Mouse (Mus musculus) liver (tissue): ENCODE results near the gene Elovl6.
A peak's percentile ranks its signal among the peaks of the same experiment; 100 is the strongest.

Source experiments
- DNase-seq: peaks from one replicate; pipeline ENCODE4 v3.0.0-alpha.2; 2020; ENCODE audit warnings: mixed read lengths

Gene Elovl6

DNA sequence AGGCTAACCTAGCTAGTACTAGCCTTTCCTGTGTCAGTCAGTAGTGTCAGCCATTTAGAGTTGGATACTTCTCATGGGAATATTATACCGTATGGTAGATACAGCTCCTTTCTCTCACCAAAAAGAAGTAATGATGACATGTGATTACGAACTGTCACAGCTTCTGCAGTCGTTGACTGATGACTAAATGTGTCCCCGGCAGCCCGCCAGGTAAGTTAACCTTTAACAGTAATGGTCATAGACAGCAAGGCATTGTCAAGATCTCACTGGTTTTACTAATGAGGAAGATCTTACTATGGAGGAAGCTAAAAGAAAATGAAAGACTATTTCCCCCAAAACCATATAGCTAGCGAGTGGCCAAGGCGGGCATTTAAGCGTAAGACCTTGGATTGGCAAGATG, 38.8 kb downstream of the Elovl6 start:
- no peak for DNase-seq

DNA sequence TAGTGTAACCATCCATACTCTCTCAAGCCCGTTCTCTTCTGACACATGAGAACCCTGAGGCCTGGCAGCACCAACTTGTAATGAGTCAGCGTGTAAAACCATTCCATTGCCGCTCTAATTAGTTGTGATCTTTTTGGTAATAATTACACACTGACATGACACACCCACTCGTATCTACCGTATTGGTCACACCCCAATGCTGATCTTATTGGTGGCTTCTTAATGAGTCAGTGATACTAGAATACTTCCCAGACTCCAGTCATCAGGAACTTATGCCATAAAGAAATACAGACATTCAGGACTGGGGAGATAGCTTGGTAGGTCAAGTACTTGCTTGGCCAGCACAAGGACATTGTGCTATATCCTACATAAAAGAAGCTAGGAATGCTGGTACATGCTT, 39.5 kb downstream of the Elovl6 start:
- no peak for DNase-seq

DNA sequence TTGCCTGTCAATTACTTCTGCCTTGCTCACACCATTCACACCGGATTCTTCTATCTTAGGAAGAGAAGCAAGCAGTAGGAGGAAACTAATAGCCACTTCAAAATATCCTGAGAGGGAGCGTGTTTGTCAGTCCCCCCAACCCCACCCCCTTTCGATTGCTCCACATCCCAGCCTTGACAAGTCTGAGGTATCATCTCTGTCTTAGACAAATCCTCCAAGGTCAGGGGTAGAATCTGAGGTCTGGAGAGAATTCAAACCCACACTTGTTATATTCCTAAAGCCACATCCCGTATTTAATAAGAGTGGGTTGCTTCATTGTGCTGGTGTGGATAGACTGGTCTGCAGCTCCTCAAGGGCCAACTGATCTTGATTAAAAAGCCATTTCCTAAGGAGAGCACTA, 40.8 kb downstream of the Elovl6 start:
- no peak for DNase-seq

DNA sequence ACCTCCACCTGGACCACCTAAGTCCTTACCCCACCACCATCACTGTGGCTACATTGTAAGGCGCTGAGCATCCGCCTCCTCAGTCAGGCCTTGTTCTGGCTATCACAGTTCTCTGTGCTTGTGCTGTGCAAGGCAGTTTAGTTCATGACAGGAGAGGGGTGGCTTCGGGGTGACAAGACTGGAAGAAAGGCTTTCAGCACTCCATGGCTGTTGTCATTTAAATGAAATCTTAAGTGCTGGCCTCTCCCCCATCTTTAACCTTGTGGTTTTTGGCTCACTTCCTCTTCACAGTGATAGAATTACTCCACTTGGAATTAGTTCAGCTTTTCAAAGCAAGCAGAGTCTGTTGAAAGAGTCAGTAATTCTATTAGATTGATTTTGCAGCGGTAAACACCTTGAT, 41.5 kb downstream of the Elovl6 start:
- DNase-seq: no peak

DNA sequence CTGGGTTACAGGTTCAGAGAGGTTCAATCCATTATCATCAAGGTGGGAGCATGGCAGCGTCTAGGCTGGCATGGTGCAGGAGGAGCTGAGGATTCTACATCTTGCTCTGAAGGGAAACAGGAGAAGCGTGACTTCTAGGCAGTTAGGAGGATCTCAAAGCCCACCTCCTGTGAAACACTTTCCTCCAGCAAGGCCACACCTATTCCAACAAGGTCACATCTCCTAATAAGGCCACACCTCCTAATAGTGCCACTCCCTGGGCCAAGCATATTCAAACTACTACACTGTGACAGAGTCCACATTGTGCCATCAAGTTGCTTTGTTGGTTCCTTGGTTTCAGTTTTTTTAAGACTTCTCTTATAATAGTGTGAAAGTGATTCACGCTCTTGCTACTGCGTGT, 42.9 kb downstream of the Elovl6 start:
- no peak for DNase-seq

DNA sequence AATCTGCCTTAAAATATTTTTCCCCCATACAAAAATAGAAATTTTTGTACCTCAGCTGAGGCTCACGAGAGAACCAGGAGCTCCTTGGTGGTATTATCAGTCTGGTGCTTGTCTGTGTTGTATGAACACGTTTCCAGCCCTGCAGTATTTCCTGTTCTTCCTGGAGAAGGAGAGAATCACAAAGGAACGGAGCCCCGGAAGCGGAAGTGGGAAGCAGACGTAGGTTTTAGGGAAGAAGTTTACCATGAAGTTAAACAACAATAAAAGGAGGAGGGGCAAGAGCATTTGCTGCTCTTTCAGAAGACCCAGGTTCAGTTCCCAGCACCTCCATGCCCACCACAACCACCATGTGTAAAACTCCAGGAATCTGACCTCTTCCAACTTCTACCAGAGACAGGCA, 44.4 kb downstream of the Elovl6 start:
- no peak for DNase-seq

DNA sequence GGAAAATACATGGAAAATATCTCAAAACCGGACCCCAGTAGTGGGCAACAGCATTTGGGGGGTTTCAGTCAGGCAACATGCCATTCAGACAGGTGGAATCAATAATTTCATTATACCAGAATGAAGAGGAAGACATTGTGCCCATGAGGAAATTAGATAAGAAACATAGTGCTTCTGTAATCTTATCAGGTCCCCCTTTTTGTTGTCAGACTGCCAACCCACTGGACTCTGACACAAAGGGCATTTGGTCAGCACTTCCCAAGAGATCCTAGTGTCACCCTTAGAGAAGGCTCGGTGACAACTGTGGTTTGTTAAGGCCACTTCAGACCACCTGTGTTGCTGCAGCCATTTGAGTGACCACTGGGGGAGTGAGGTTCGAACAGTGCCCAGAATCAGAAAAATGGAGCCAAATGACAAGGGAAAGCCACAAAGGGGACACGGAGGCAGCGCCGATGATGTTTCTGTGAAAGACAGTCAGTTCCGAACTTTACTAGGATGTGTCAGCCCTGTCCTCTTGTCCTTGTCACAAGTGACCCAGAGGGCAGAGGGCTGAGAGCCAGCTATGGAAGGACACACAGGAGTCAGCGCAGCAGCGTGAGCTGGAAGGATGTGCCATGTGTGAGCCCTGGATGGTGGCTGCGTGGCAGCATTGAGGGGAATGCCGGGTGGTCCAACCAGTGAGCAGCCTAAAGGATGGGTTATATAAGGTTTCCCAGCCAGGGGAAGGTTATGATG, 46.8 kb downstream of the Elovl6 start:
- no peak for DNase-seq

DNA sequence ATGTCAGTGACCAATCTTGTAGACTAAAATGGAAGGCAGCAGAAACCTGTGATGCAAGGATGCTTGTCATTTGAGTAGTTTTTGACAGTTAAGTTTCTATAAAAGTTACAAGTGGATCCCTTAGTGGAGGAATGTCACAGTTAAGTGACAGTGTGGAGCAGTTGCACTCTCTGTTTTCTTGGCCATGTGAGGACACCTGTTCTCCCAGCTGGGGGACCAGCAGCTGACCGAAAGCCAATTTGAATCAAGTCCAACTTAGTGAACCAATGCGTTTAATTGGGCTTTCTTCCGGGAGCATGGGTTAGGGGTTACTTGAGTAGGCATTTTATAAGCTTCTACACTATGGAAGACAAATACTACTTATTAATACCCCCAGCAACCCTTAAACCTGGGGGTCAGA, 48.9 kb downstream of the Elovl6 start:
- no peak for DNase-seq

DNA sequence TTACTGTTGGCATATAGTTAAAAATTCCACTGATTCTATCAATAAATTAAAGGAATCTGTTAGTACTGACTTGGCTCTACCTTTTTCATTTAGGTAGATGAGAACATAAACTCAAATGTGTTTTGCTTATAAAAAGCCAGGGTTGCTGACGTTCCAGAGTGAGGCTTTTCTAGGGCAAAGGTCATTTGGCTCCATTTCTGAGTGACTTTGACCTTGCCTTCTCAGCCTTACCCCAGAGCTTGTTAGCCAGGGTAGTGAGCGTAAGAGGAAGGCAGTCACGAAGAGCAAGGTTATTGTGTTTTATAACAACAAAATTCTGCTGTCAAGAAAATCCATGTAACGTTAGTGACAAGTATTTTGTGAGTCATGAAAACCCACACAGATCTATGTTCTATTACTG, 50.3 kb downstream of the Elovl6 start:
- no peak for DNase-seq

DNA sequence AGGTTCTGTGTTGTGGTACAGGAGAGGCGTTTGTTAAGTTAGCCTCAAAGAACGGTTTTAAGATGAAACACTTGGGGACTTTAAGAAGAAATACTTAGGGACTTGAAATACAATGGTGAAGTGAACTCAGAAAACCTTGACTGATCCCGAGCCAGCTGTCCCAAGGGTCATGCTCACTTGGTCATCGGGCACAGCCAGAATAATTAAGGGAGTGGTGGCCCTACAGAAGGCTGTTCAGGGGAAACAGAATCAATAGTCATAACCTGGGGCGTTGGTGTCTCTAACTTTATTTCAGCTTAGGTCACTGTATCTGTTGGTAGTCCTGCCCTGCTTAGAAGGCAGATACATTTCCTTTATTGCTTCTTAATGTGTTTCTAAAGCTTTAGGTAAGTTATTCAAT, 51.1 kb downstream of the Elovl6 start:
- DNase-seq: no peak

DNA sequence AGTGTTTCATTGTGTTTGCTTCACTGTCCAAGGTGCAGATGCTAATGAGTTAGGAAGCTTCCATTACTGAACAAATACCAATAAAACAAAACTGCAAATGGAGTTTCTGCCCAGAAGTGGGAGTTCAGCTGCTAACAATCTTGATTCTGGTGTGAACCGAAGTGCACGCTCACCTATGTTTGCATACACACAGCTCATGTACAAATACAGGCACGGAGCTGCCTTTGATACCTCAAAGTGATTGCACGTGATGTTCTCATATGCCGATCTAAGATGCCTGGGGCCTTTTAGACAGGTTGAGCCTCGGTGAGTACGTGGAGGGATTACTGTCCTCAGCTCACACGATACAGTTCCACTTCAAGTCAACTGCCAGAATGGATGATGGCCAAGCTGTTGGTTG, 55.8 kb downstream of the Elovl6 start:
- DNase-seq: no peak

DNA sequence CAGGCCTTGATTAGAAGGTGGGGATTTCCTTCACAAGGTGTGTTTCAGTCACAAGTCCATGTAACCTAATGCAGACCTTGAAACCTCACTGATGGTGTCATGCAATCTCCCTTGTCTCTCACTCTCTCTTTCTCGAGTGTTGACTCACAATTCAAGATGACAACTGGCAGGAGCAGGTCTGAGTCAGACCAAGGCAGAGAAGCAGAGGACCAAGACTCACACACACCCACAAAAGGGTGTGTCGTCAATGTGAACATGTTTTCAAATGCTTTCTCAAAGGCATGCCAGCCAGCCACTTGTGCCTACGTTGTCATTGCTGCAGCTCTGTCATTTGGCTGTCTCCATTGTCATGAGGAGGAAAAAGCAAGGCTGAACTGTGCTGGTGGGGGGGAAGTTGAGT, 56.6 kb downstream of the Elovl6 start:
- no peak for DNase-seq

DNA sequence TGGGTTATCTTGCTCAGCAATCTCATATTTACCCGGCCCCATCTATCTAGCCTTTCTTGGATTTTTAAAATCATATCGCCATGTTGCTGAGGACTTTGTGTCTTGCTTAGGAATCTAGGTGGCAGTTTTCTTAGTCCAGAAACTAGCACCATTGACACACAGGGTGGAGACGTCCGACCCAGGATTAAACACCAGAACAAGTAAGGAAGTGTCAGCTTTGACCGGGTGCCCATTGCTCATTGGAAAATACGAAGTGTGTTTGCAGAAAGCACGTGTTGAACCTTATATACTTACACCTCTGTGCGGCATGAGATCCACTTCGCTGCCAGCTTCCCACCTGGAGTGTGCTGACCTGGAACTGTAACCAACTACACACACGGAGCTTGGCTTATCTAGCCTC, 57.5 kb downstream of the Elovl6 start:
- no peak for DNase-seq

DNA sequence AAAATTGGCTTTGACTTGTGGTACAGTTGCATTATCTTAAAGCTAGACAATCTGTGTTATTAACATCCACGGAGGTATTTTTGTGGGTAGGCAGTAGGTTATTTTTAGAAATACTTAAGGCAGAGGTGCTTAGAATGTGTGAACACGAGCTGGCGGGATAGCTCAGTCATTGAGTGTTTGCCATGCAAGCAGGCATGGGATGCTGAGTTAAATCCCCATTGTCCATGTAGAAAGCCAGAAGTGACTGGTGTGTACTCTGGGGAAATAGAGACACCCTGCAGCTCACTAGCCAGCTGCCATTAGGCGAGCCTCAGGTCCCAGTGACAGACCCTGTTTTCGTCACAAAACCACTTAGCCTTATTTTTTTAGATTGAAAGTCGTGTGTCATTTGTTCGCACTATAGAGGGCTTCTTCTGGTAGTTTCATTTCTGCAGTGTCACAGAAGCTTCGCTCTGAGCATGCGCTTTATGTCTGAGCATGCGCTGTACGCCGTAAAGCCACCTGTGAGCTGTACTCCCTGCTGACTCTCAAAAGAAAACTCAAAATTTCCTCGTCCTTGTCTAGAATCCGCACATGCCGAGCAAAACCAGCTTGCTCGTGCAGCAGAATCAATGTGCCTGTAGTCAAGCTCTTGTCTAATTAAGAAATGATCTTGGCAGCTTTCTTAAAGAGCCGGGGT, 58.5 kb downstream of the Elovl6 start:
- no peak for DNase-seq

DNA sequence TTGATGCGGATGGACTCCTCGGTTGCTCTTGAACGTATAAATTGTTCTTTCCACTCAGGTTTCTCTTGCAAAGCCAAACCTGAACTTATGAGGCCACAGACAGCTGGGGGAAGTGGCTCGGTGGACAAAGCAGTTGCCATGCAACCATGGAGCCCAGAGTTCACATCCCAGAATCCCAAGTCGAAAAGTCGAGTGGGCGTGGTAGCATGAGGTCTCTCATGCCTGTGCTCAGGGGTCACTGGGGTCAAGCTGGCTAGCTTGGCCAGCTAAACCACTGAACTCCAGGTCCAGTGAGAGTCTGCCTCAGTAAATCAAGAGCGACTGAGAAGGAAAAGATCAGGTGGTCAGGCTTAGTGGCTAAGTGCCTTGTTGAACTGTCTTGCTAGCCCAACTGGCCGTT, 59.1 kb downstream of the Elovl6 start:
- no peak for DNase-seq

DNA sequence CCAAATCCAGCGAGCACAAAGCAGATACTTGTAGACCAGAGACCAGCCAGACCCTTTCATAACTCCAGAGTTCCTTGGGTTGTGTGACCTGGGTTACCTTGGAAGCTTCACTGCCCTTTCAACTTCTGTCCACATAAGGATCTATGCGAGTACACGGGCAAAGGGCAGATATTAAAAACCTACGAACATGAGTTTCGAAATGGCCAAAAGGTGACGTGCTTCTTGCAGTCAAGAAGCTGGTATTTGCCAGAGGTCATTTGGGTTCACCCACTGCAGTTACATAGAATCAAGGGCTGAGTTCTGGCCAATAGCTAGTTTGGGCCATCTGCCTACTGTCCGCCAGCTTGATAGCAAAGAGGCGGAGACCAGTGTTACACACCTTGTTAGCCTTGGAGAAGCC, 59.6 kb downstream of the Elovl6 start:
- no peak for DNase-seq

DNA sequence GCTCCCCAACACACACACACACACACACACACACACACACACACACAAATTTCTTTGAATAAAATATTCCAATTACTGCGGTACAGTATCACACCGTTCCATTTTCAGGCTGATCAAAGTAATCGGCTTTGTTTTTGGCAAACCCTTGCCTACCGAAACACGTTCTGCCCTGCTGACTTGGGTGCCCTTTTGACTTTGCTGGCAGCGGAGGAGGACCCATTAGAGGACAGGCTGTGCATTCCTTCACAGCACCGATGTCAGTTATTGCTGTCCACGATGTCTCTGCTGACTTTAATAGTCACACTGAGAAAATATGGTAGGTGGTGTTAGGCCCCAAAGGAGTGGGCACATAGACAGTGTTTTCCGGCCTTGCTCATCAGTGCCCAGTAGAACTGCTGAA, 60.8 kb downstream of the Elovl6 start:
- no peak for DNase-seq

DNA sequence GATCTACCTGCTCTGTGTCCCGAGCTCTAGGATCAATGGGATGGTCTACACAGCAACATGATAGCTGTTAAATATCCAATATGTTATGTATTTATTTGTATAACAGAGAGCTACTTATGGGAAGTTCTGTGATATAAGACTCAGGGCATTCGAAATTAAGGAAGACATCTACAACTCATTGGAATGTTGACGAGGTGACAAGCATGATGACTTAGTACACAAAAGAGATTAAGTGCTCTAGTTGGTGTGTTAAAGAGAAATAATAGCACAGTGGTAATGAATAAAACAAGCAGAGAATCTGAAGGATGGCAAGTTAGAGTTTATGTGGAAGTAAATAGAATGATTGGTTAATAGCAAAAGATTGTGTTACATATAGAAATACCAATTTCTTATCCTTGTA, 61.6 kb downstream of the Elovl6 start:
- DNase-seq: no peak

DNA sequence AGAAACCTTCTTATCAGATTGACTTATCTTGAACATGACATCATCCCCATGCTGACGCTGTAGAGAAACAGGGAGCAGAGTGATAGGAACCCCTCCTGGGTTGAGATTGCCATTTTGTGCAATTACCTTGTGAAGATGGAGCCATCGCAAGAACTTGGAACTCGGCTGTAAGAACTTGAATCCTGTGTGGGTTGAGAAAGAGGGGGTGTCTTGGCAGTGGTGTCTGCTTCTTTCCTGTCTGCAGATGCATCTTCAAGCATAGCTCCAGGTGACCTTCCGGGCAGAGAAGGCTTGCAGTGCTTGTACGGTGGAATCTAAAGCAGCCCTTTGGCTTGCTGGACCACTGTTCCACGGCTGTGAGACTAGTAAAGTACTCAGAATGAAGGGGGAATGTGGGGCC, 63.9 kb downstream of the Elovl6 start:
- DNase-seq: no peak

DNA sequence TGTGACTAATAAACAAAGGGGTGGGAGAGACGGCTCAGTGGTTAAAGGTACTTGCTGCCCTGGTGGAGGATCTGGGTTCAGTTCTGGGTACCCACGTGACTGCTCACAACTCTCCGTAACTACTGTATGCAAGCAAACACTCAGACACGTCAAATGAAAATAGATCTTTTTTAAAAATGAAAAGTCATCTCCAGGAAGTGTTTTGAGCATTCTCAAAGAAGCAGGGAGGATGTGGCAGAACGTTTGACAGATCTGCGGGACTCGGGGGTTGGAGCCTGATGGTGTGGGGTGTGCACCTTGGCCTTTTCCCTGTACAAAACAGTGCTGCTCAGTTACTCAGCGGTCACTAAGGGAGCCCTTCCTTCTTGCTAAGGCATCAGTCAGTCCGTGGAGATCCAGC, 70.1 kb downstream of the Elovl6 start:
- DNase-seq: no peak

DNA sequence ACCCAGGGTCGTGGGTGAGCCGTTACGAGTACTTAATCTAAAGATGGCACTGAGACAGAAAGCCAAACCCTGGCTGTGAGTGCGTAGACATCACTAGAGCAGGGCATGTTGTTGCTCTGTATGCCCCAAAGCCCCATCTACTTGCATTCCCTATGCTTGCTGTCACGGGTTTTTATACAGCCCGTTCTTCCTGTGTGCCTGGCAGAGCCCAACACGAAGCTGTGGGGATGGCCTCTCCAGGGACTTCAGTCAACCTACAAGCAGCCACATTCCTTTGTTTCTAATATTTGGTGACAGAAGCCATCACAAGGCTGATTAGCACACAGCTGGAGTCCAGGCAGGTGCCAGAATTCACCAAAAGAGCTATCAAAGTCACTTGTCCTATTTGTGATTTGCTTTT, 73.3 kb downstream of the Elovl6 start:
- DNase-seq: no peak

DNA sequence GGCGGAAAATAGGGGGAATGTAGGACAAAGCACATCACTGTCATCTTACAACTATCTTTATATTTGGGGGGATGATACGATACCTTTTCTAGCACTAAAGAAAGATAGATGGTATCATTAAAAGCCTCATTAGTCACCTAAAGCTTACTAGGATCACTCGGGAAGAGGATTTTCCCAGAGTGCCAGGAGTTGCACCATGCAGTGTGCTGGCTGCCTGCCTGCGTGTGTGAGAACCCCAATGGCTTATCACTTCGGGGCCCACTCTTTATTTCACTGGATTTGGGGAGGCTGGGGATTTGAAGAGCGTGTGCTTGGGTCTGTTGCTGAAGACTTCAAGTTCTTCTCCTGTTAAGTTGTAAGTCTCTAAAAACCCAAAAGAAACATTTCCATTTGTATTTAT, 73.8 kb downstream of the Elovl6 start:
- no peak for DNase-seq

DNA sequence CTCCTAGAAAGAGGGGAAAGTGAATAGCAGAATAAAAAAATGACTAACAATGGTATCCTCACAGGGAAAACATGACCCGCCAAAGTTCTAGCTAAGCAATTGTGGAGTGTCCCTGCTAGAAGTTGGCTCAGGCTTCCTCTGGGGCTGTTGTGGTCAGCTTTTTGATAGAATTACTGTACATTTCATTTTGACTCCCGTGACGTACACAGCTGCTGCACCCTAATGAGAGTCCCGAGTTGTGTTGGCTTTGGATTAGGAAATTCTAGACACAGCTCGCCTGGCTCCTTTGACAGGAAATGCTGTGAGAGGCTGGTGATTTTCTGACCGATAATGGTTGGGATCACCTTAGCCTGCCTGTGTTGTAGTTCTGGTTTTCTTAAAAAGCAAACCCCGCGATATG, 79.5 kb downstream of the Elovl6 start:
- no peak for DNase-seq

DNA sequence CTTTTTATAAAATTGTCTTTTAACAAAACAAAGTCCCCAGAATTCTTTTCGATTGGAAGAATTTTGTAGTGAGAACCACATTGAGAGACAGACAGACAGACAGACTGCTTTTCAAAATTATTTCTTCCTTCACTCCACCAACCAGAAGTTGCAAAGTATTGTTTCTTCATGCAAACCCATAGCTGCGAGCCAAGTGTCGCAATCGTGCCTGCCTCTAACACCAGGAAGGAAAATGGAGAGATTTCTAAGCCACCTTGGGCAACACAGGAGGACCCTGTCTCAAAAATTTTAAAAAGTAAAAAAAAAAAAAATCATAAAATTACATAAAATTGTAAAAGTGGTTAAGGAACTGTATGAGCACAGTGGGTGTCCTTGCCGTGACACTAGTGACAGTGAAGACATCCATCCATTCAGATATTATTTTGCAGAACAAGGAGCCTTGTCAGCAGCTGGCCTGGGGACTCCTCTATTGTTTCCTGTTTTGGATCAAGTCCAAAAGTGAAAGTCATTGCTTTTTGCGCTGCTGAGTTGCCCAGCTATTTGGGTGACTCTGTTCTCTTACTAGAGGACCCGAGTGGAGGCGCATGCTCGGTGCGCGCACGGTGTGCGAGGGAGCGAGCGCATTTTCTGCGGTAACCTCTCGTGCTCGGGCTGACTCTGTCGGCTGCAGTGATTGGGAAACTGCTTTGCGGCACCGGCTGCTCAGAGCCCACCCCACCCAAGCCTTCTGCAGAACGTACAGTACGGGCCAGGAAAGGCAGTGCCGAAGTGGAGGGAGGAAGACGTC, 80.3 kb downstream of the Elovl6 start:
- DNase-seq: peak; percentile 30
